Mouse (Mus musculus): ENCODE results near the gene Phb. TPM values are rescaled to one million over a fixed set of nuclear protein-coding genes. Genes with fewer than 3 reads are reported as not detected.
"Not testable (repeated sequence)": the region's sequence is repeated elsewhere in the genome, so short reads cannot be mapped to it uniquely, and the experiment has no call there.

The Phb gene
- polyA plus RNA-seq, 1 experiment from 2014 or later = 199 TPM

DNA sequence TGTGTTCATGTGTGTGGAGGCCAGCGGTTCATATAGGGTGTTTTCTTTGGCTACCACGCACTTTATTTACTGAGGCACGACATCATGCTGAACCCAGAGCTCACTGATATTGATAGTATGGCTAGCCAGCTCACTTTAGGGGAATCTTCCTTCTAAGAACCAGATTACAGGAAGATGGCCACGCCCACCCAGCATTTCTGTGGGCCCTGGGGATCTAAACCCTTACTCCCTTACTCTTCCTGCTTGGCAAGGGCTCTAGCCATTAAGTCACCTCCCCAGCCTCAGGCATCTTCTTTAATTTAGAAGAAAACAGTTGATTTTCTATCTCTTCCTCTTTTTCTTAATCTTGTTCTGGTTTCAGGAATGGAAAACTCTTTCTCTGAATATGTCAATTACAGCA is 9.3 kb upstream of the Phb start:
- Histone ChIP-seq H3K27ac (no peak overlapping the region), H3K9ac (no peak overlapping the region), H3K36me3 (no peaks in the 10 kb centered on the region), H3K4me2 (no peak overlapping the region), H3K27me3 (peaks cover 8% of the 10 kb centered on the region; the same call in 1 of the 2 replicates), H3K4me1 (0 out of 2 replicates have a peak, but pooled peaks cover 4% of the 10 kb centered on the region), H3K9me3 (no peaks in the 10 kb centered on the region), H3K4me3 (no peak overlapping the region)
- no peak for ATAC-seq (ENCODE audit: borderline replicate concordance, extremely low read depth, low FRiP score, low TSS enrichment)
- WGBS = 67% methylated on average over 4 of the region's 4 CpGs

DNA sequence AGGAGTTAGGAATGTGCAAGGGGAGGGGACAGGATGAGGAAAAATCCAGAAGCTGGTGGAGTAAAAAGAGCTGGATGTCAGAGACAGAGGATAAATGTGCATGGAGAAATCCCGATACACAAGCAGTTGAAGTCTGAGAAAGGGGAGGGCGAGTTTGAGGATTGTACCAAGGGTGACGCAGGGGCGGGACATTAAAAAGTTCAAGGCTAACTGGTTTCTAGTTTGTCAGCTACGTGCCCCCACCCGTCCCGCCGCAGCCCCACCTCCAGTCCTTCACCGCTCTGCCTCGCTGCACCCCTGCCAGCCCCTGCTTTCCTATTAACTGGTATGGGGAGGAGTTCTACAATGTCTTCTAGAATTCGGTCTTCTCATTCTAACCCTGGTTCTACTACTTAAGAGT is 420 bp downstream of the Phb start:
- Histone ChIP-seq H3K27me3 (no peaks in the 10 kb centered on the region), H3K4me3 (peak overlapping the region; percentile 73), H3K27ac (peak overlapping the region; percentile 69), H3K4me2 (peak overlapping the region; percentile 76), H3K36me3 (peaks cover 30% of the 10 kb centered on the region), H3K9me3 (no peaks in the 10 kb centered on the region), H3K4me1 (peaks cover 12% of the 10 kb centered on the region), H3K9ac (peak overlapping the region; percentile 72)
- ATAC-seq (ENCODE audit: borderline replicate concordance, extremely low read depth, low FRiP score, low TSS enrichment) = no peak
- 2% methylated on average over 11 of the region's 11 CpGs for WGBS

DNA sequence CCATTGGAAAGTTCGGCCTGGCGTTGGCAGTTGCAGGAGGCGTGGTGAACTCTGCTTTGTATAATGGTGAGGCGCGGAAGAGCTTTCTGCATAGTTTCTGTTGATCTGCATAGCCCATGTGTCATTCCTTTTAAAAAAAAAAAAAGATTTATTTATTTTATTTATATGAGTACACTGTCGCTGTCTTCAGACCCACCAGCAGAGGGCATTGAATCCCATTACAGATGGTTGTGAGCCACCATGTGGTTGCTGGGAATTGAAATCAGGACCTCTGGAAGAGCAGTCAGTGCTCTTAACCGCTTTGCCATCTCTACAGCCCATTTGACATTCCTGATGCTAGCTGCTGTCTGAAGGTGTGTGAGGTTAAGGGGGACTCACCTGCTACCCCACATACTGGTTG is 1.3 kb downstream of the Phb start:
- WGBS = 89% methylated on average over 7 of the region's 7 CpGs
- Histone ChIP-seq H3K4me2 (peak overlapping the region; percentile 76), H3K4me1 (peaks cover 12% of the 10 kb centered on the region), H3K36me3 (peaks cover 37% of the 10 kb centered on the region), H3K4me3 (peak overlapping the region; percentile 73)
- not testable (repeated sequence) for H3K27me3 ChIP-seq; H3K27ac ChIP-seq; H3K9me3 ChIP-seq; ATAC-seq (ENCODE audit: borderline replicate concordance, extremely low read depth, low FRiP score, low TSS enrichment); H3K9ac ChIP-seq

DNA sequence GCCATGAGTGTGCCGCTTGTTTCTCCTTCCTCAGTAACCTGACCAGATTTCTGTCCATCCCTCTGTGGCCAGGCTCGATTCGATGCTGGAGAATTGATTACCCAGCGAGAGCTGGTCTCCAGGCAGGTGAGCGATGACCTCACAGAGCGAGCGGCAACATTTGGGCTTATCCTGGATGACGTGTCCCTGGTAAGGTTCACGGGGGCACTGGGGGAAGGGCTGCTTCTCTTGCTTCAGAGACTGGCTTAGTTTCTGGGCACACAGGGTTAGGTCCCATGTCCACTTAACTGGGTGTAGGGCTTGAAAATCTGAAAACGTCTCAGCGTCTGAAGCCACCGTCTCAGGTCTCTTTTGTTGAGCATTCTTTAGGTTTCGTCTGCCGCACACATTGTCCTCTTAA is 8.7 kb downstream of the Phb start:
- H3K27ac ChIP-seq = no peak overlapping the region
- no peaks in the 10 kb centered on the region for H3K9me3 ChIP-seq
- no peak overlapping the region for H3K9ac ChIP-seq
- H3K36me3 ChIP-seq = peaks cover 80% of the 10 kb centered on the region
- H3K4me1 ChIP-seq = peaks cover 6% of the 10 kb centered on the region; the same call in 1 of the 2 replicates
- no peak for ATAC-seq (ENCODE audit: borderline replicate concordance, extremely low read depth, low FRiP score, low TSS enrichment)
- no peak overlapping the region for H3K4me2 ChIP-seq
- no peak overlapping the region for H3K4me3 ChIP-seq
- WGBS = 84% methylated on average over 14 of the region's 14 CpGs
- H3K27me3 ChIP-seq = no peaks in the 10 kb centered on the region

DNA sequence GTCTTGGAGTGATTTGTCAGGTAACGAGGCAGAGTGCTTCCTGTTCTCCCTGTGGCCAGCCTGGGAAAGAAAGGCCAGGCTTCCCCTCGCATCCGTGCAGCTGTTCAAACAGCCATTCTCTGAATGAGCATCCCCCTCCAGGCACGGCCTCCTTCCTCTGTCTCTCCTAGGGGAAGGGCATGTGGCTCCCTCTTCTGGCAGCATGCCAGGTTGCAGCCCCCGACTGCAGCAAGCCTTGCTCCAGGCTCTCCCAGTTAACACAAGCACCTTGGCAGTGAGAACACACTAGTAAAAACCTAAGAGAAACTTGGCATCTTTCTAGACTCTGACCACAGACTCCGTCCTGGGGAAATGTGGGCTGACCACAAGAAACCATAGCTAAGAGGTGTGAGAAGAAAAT is 9.6 kb downstream of the Phb start:
- Histone ChIP-seq H3K4me1 (peaks cover 6% of the 10 kb centered on the region; the same call in 1 of the 2 replicates), H3K9ac (no peak overlapping the region), H3K27ac (0 out of 2 replicates have a peak overlapping the region, but pooled peaks have one; percentile 8), H3K4me3 (no peak overlapping the region), H3K36me3 (peaks cover 82% of the 10 kb centered on the region), H3K4me2 (no peak overlapping the region), H3K27me3 (no peaks in the 10 kb centered on the region), H3K9me3 (no peaks in the 10 kb centered on the region)
- WGBS = 14% methylated on average over 6 of the region's 6 CpGs
- peak; percentile 47; the same call in 1 of the 2 replicates for ATAC-seq (ENCODE audit: borderline replicate concordance, extremely low read depth, low FRiP score, low TSS enrichment)

DNA sequence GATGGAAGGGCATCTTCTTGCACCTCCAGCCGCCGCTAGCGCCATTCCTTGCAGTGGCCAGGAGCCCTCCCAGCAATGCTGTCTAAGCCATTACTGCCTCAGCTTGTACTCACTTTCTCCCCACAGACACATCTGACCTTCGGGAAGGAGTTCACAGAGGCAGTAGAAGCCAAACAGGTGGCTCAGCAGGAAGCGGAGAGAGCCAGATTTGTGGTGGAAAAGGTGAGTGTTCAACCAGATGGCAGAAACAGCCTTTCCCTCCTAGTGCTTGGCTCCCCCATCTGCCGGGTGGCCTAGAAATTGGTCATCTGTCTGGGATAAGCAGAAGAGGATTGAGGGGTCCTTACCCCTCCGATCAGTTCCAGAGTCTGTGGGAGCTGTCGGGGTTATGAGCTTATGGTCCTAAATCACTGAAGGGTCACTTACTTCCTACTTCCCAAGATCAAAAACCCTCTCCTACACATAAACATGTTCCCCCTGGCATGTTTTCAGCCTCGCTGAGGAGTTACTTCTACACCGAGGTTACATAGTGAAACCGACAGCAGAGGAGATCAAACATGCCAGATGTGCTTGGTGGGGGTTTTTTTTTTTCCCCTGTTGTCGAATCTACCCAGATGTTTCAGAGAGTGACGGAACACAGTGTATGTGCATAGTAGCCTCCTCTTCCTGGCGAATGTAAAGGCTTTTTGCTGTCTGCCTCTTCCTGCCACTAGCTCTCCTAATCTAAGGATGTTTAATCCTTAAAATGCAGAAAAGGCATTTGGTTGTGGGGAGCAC is 11.4 kb downstream of the Phb start:
- 81% methylated on average over 14 of the region's 14 CpGs for WGBS
- no peak overlapping the region for H3K4me3 ChIP-seq

DNA sequence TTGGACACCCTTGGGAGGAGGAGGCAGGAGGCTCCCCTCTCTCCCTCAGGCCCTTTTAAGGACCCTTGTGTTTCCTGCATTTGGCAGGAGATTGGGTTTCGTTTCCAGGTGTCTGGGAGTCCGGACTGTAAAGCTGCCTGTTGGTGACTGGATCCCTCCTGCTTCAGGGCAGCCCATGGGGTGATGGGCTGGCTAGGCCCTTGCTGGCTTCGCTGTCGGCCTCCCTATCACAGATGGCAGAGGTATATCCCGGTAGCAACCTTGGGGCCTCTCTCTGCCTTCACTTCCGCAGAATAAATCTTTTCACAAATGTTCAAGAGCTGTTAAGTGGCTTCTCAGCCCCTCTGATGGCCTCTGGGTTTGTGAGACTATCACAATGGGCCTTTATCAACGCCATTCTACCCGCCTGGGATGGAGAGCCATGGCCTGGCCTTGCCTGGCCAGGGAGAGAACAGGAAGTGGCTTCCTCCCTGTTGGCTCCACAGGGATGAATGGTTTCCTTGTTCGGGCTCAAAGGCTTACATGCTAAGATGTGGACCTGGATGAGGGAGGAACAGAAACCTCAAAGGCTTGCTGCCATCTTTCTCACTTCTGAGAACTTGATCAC is 15.3 kb downstream of the Phb start:
- 52% methylated on average over 9 of the region's 9 CpGs for WGBS
- H3K4me1 ChIP-seq = no peaks in the 10 kb centered on the region; the same call in 1 of the 2 replicates
- peak overlapping the region; percentile 62 for H3K27ac ChIP-seq
- ATAC-seq (ENCODE audit: borderline replicate concordance, extremely low read depth, low FRiP score, low TSS enrichment) = 0 out of 2 replicates have a peak, but pooled peaks have one; percentile 58
- no peaks in the 10 kb centered on the region for H3K9me3 ChIP-seq
- no peak overlapping the region for H3K9ac ChIP-seq
- peaks cover 40% of the 10 kb centered on the region for H3K36me3 ChIP-seq
- H3K4me2 ChIP-seq = no peak overlapping the region
- no peak overlapping the region for H3K4me3 ChIP-seq
- H3K27me3 ChIP-seq = no peaks in the 10 kb centered on the region

More for the DNA sequence above, 11.4 kb downstream of the Phb start:
- Histone ChIP-seq H3K9ac (no peak overlapping the region), H3K4me2 (no peak overlapping the region), H3K9me3 (no peaks in the 10 kb centered on the region), H3K4me1 (peaks cover 6% of the 10 kb centered on the region), H3K36me3 (peaks cover 67% of the 10 kb centered on the region), H3K27ac (no peak overlapping the region), H3K27me3 (no peaks in the 10 kb centered on the region)
- no peak for ATAC-seq (ENCODE audit: borderline replicate concordance, extremely low read depth, low FRiP score, low TSS enrichment)

DNA sequence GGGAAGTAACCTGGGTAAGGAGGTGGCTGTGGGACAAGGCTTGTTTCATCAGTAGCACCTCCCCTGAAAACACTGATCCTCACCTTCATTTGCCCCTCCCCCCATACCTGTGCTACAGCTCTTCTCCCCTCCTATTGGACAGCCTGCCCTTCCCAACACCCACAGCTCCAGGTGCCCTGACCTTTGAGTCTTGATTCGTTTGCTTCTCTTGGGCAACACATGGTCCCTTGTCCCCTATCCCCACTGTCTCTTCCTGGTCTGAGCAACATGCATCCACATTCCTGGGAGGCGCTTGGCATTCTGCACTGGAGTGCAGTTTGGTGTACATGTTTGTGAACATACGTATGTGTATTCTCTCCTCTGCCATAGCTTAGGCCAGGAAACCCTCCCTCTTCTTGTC is 16.2 kb downstream of the Phb start:
- Histone ChIP-seq H3K4me2 (no peak overlapping the region), H3K9ac (no peak overlapping the region), H3K9me3 (no peaks in the 10 kb centered on the region), H3K4me1 (no peaks in the 10 kb centered on the region; the same call in none of the 2 replicates), H3K27ac (peak overlapping the region; percentile 62), H3K36me3 (peaks cover 31% of the 10 kb centered on the region), H3K27me3 (no peaks in the 10 kb centered on the region), H3K4me3 (no peak overlapping the region)
- no peak for ATAC-seq (ENCODE audit: borderline replicate concordance, extremely low read depth, low FRiP score, low TSS enrichment)
- WGBS = 74% methylated on average over 3 of the region's 3 CpGs

DNA sequence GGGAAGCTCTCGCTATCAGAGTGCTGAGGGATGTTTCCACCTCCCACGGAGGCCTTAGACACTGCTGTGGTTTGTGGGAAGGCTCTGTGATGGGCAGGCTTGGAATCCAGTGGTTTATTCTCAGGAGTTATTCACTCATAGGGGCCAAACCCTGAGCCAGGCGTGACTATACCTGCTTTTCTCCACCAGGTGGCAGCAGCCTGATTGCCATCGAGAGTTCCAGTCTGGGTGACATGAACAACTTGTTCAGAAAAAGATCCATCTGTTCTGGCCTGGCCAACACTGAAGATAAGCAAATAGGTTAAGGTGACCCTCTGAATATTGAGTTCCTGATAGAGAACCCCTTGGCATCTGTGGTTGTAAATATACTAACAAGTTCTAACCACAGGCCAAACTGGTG is 19.3 kb downstream of the Phb start:
- Histone ChIP-seq H3K4me1 (peaks cover 13% of the 10 kb centered on the region), H3K9me3 (no peaks in the 10 kb centered on the region), H3K27me3 (no peaks in the 10 kb centered on the region), H3K27ac (no peak overlapping the region), H3K4me2 (no peak overlapping the region), H3K36me3 (peaks cover 3% of the 10 kb centered on the region; the same call in 1 of the 2 replicates), H3K9ac (no peak overlapping the region), H3K4me3 (no peak overlapping the region)
- WGBS = 2% methylated on average over 4 of the region's 4 CpGs
- no peak for ATAC-seq (ENCODE audit: borderline replicate concordance, extremely low read depth, low FRiP score, low TSS enrichment)

DNA sequence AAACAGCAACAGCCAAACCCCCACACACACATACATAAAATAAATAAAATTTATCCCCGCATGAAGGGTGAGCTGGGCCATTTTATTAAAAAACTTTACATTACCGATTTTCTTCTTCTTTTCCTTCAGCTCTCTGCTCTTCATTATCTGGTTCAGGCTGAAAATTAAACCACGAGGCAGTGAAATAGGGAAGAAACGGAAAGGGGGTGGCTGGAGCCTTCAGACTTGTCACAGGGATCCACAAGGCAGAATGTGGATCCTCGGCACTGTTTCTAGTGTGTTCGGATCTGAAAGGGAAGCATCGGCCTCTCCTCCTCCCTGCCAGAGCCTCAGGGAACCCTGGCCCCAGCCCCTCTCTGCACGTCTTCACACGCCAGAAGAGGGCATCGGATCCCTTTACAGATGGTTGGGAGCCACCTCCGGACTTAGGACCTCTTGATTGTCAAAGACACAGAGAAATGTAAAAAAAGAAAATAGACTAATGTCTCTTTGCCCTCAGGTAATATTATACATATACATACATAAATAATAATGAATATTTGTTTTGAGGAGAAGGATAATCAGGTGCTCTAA is 20.4 kb downstream of the Phb start:
- no peak overlapping the region for H3K27ac ChIP-seq
- no peak overlapping the region for H3K9ac ChIP-seq
- no peak overlapping the region for H3K4me2 ChIP-seq
- WGBS = 37% methylated on average over 11 of the region's 11 CpGs
- no peaks in the 10 kb centered on the region for H3K9me3 ChIP-seq
- no peak overlapping the region for H3K4me3 ChIP-seq
- no peaks in the 10 kb centered on the region for H3K36me3 ChIP-seq
- H3K27me3 ChIP-seq = no peaks in the 10 kb centered on the region
- no peak for ATAC-seq (ENCODE audit: borderline replicate concordance, extremely low read depth, low FRiP score, low TSS enrichment)
- H3K4me1 ChIP-seq = peaks cover 13% of the 10 kb centered on the region

DNA sequence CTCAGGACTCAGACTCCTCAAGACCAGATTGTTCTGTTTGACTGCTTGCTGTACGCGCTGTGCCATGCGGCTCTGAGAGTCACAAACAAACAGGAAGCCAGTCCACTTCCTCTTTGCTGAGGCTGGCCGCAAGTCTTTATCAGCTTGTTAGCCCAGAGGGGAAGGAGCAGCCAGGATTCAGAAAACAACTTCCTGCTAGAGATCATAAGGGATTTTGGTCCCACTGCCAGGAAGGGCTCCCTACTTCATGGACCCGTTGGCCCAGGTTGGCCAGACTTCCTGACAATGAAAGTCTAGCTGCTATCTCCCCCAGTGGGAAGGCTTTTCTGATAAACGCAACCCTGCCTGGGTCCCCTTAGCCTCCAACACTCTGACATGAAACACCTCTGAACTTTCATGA is 21.8 kb downstream of the Phb start:
- 43% methylated on average over 6 of the region's 6 CpGs for WGBS
- H3K9me3 ChIP-seq = no peaks in the 10 kb centered on the region
- no peak overlapping the region for H3K9ac ChIP-seq
- H3K36me3 ChIP-seq = no peaks in the 10 kb centered on the region
- no peak overlapping the region for H3K4me3 ChIP-seq
- H3K27me3 ChIP-seq = no peaks in the 10 kb centered on the region
- peak overlapping the region; percentile 10; the same call in 1 of the 2 replicates for H3K4me2 ChIP-seq
- no peak for ATAC-seq (ENCODE audit: borderline replicate concordance, extremely low read depth, low FRiP score, low TSS enrichment)
- H3K4me1 ChIP-seq = peaks cover 13% of the 10 kb centered on the region
- peak overlapping the region; percentile 69 for H3K27ac ChIP-seq

DNA sequence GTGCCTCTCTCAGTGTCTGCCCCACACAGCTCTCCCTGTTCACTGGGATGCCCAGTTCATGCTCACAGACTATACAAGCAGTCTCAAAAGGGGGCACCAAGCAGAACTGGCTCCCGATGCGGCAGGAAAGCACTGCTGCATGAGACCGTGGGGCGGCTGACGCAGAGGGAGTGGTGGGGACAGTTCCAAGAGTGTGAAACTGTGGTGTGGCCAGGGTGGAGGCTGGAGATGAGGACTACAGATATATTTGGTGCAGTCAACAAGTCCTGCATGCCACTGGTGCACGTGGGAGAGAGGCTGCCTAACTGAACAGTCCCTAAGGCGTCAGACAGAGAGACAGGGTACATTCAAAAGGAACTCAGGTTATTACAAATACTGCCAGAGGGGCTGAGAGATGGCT is 22.2 kb downstream of the Phb start:
- H3K4me2 ChIP-seq = peak overlapping the region; percentile 10; the same call in 1 of the 2 replicates
- H3K9me3 ChIP-seq = no peaks in the 10 kb centered on the region
- H3K27me3 ChIP-seq = no peaks in the 10 kb centered on the region
- peaks cover 13% of the 10 kb centered on the region for H3K4me1 ChIP-seq
- peak overlapping the region; percentile 69 for H3K27ac ChIP-seq
- no peaks in the 10 kb centered on the region for H3K36me3 ChIP-seq
- H3K4me3 ChIP-seq = no peak overlapping the region
- ATAC-seq (ENCODE audit: borderline replicate concordance, extremely low read depth, low FRiP score, low TSS enrichment) = no peak
- H3K9ac ChIP-seq = no peak overlapping the region
- WGBS = 45% methylated on average over 7 of the region's 7 CpGs

Data from lung, embryonic 15.5 days (tissue).